Mouse (Mus musculus) thymus, postnatal 4 days (tissue): ENCODE data around the gene Mapkapk3.

Source experiments
- DNase-seq: peaks from one replicate; pipeline ENCODE4 v3.0.0; 2021

The Mapkapk3 gene

DNA sequence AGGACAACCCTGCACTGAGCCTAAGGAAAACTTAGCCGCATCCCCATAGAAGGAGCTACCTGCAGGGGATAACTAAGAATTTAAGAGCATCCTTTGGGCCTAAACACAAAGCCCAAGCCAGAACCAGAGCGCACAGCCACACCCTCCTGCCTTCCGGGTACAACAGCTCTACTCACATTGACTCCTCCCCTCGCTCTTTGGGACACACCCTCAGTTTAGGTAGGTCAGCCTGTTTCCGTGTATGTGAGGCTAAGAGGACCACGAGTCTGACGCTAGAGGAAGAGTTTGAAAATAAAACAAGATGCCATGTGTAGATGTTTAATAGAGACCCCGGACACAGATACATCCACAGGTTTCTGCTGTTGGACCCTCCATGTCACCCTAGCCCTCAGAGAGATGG, 966 bp downstream of the Mapkapk3 start:
- DNase-seq = peak; percentile 53

DNA sequence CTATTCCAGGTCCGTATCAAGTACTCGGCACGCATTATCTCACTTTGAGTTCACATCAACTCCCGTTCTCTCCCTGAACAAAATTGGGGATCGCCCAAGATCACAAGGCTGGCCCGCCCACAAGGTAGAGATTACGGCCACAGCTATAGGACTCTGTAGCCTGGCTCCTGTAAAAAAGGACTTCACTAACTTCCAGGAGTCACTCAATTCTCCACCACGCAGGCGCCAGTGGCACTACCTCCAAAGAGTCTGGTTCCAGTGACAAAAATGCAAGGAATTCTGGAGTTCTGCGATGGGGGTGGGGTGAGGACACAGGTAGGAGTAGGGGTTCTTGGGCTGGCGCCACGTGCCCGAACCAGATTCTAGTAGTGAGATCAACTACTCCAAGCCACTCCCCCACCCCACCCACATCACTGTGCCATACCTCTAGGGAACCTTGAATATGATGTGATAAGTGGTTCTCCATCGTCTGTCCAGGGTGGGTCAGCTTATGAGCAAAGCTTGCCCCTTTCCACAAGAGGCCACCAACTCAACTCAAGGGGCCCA, 1.5 kb downstream of the Mapkapk3 start:
- no peak for DNase-seq

DNA sequence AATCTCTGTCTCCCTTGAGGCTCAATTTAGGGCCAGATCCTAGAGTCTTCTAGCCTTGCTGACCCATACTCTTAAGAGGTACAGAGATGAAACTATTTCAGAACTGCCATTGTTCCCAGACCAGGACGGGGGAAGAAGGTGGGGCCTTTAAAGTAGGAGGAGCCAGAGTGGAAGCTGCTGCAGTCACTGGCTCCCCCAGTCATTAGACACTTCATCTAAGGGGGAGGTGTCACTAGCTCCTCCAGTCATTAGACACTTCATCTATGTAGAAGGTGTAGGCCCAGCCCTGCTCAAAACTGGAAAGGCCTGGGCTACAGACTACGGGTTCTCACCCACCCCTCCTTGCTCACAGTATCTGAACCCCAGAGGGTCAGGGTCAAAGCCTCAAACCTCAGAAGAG, 2.4 kb downstream of the Mapkapk3 start:
- no peak for DNase-seq

DNA sequence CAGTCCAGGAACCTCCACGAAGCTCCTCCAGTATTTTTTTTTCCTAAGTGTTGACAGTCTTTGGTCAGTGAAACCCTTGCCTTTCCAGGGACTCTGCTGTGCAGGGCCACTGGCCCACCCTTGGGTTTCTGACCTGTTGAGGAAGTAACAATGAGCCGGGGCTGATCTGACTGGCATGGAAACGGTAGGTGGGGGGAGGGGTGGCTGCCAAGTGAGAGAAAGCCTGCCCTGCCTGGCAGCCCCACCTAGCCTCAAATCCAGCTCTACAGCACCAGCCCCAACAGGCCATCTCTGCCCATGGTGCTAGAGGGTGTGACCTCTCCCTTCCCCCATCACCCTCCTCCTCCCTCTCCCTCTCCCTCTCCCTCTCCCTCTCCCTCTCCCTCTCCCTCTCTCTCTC, 4.7 kb downstream of the Mapkapk3 start:
- peak; percentile 72 for DNase-seq

DNA sequence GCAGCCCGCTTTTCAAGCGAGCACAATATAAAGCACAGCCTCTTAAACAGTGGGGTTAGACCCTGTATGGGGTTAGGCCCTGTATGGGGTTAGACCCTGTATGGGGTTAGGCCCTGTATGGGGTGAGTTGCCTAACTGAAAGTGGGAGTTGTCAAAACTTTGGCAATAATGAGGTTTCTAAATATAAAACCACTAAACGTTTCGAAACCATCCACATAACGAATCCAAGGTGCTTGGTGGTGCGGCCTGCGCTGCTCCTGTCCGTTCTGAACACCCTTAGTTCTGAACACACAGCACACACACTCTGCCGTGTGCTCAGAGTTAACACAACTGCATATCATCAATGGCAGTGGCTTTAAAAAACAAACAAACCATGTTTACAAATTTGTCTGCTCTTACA, 6.7 kb downstream of the Mapkapk3 start:
- no peak for DNase-seq

DNA sequence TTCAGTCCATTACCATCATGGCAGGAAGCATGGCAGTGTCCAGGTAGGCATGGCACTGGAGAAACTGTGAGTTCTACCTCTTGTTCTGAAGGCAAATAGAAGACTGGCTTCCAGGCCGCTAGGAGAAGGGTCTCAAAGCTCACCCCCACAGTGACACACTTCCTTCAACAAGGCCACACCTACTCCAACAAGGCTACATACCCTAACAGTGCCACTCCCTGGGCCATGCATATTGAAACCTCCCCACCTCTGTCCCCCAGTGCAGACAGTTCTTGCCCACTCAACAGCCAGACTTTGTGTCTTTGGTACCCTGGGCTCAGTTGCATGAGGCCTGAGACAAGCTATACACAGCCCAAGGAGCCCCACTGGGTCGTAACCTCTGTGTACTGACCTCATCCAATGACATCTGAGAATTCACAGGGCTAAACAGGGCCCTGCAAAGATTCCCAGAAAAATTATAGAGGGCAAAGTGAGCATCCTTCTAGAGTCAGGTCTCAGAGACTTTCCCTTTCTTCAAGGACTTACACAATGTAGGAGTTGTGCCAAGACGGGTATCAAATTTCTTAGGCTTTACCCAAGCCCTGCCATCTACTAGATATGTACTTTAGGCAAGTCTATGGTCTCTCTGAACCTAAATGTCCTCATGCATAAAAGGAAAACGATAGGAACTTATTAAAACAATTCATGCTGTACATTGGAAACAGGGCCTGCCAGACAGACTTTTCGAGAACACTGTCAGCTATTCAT, 8.3 kb downstream of the Mapkapk3 start:
- no peak for DNase-seq

DNA sequence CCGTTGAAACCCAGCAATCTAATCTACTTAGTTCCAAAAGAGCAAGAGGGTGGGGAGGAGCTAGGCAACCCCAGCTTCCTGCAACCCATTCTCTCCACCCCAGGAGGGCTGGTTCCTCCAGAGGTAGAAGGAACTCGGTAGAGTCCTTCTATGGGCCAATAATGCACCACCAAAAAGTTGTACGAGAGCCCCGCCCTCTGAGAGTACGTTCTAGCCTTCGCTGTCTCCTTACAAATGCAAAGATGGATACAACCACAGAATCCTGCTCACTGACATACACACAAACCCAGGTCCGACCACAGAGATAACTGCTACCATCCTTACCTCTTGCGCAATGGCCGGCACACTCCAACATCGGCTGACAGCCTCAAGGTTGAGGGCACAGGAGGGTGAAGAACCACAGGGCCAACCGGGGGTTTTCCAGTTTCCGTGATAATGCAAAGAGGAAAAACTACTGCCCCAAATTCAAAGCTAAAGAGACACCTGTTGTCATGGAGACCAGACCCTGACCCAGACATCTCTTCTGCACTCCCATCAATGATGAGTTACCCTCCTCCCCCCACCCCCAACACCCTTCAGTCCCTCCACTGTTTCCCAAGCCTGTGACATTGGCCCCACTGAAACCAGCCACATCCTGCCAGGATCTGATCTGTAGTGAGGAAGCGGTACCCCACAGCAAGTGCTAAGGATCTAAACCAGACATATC, 9.2 kb downstream of the Mapkapk3 start:
- peak; percentile 37 for DNase-seq

DNA sequence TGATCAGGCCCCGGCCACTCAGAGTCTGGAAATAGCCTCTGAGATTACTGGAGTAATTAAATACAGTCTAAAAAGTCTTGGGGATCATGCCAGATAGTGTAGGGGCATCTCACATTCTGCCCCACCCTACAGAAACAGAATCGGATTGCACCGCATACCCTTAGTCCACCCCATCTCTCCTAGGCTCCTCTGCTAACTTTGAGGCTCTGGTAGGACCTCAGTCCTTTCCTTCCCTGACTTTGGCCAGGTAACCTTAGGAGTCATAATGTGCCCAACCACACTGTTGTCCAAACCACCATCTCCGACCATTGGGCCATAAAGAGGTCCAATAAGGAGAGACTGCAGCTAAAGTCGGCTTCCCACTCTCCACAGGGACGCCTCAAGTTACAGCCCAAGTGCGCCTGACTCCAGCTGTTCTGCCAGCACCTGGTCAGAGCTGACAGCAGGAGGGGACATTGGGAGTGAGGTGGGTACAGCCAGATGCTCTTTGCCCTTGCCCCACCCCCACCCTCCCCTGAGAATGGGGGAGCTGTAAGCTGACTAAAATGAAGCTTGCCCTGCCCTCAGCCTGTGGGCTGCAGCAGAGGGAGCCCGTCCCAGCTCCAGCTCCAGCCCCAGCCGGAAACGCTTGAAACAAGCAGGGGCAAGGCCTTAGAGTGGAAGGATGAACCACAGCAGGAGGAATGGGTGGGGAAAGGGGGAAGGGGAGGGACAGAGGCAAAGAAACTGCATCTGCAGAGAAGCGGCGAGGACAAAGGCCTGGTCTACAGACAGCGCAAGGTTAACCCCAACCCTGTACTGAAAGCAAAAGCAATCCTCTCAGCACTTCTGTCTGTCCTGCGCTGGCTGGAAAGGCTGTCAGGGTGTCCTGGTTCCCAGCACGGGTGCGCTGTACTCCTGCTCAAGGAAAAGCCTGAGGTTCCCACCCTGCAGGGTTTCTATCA, 10.0 kb downstream of the Mapkapk3 start:
- peak; percentile 50 for DNase-seq

DNA sequence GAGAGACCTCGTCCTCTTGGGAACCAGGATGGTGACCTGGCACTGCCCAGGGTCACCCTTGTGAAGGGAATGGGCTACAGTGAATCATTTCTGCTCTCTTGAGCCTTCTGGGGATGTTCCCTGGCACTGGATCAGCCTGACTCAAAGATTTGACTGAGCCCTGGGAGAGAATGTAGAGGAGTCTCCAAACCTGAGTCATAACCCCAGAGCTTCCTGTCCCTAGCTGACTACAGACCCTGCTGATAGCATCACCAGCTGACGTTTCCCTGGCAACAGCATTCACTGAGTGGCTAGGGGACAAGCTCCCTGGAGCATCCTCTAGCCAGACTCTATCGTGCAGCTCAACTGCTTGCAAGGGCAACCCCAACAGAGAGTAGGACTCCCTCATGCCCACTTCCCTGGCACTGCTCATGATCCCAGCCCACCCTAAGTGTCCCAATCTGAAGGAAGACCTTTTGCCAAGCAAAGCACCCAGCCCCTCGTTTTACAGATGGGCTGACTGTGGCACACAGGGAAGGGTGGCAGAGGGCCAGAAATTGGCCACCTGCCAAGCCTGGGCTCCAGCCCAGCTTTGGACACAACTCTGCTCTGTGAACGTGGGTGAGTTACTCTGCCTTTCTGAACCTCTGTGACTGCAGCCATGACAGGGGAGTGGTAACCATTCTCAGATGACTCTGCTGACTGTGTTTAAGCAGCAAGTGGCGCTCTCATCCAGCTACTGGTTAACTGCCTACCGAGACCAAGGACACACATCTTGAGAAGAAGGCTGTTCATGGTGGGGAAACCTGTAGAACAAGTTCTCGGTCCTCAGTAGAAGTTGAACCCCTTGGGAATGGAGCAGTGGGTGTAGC, 10.9 kb downstream of the Mapkapk3 start:
- peak; percentile 28 for DNase-seq

DNA sequence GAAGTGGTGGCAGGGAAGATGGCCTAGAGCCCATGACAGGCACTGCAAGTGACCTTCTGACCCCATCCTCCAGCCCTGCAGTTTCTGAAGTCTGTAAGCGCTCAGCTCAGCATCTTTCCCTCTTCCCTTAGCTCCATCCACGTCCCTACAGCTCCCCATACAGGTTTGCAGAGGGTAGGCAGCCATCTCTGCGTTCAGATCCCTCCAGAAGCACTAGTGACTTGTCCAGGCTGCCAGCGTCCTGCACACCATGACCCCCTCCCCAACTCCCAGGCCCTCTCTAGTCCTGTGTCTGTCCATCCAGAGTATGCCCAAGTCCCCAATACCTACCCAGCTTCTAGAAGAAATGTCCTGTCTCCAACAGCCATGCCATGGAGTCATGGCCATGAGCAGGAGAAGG, 11.6 kb downstream of the Mapkapk3 start:
- no peak for DNase-seq

DNA sequence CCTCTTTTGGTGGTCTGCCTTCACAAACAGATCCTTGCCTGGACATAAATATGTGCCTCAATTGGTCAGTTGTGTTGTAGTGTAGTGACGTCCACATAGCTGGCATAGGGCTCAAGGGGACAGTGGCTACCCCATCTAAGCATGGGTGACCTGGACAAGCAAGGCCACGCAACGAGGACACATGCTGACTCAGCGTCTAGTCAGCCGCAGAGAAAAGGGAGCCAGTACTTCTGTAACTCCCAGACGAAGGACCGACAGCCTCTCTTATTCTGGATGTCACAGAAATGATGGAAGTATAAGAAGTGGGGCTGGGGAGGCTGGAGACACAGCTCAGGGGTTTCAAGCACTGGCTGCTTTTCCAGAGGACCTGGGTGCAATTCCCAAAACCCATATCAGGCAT, 12.1 kb downstream of the Mapkapk3 start:
- no peak for DNase-seq

DNA sequence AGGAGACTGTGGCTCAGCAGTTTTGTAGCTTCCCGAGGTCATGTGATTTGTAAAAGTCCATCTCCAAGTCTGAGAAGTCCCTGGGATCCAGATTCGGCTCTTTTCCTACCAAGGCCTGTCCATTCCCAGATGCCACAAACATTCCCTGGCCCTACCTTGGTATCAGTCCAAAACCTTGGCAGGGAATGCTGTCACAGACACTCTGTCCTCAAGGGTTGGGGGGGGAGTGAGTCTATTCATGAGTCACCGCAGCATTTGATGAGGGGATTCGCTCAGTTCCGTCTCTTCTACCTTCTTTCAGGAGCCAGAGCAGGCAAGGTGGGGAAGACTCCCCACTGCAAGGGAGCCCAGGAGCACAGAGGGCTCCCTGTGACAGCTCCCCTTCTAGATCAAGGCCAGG, 14.0 kb downstream of the Mapkapk3 start:
- DNase-seq = no peak

DNA sequence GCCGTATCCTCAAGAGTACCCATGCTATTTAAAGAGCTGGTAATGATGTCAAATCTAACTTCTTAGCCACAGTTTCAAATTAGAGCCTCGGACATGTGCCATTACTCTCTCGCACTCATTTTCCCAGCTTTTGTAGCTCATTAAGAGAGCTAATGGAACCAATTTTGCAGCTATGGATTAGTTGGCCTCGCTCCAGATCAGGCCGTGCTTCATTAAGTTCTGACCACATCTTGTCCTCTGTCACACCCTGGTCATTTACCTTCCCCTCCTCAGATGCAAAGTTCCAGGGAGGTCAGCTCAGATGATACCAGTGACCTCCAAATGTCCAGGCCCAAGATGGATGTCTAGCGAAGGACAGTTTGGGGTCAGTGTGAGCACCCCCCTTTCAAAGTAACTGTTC, 14.9 kb downstream of the Mapkapk3 start:
- no peak for DNase-seq

DNA sequence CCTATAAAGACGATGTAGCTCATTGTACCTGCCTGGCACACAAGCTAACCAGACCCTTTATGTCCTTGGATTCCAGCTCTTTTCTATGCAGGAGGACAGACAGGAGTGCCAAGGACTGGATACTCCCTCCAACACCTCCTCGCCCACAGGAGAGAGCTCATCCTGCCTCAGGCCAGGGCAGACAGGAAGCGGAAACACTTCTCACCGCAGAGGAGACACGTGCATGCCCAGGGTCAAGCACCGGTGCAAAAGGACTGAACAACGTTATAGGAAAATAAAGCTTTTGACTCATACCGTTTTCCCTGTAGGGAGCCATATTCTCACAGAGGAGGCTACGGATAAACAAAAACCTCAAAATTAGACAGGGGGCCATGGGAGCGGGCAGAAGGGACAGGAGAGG, 16.5 kb downstream of the Mapkapk3 start:
- DNase-seq = no peak

DNA sequence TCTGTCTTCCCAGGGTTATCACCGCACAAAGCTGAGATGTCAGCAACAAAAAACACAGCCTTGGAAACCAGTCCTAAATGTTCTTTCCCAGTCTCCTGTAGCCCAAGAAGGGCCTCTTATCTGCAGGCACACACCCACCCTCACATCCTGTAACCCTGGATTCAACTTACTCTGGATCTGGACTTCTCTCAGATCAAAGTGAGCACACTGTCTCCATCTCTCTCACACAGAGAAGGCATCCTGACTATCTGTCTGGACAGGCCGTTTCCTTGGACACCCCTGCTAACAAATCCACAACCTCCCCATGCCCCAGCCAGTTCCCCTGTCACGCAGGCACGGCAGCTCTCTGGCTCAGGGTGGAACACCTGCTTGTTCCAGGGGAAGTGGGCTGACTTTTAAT, 17.4 kb downstream of the Mapkapk3 start:
- DNase-seq = no peak

DNA sequence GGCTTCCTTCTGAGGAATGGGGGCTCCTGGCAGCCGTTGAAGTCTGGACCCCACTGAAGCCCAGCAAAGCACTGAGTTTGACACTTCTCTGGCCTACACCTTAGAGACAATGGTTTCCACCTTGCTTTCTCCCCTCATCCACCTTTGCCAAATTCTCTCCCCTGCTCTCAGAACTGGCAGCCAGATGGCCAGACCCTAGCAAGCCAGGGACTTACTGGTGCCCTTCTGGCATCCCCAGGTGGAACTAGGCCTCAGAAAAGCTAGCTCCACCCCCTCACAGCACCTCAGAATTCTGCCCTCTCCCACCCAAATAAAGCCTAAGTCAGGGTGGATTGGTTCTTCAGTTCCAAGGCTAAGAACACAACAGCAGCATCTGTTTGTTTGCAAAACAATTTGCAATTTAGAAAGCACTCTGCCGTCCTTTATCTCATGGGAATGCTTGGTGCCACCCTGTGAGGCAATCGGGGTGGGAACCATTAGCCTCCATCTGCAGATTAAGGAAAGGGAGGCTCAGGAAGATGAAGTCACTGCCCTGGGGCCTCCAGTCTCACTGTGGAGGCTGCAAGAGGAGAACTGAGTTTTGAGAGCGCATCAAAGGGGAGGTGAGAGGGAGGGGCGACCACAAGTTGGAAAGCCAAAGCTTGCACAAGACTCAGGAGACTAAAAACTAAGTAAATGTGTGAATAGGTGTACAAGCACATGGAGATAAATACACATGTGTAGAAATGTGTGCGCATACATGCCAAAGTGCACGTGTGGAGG, 18.3 kb downstream of the Mapkapk3 start:
- no peak for DNase-seq

DNA sequence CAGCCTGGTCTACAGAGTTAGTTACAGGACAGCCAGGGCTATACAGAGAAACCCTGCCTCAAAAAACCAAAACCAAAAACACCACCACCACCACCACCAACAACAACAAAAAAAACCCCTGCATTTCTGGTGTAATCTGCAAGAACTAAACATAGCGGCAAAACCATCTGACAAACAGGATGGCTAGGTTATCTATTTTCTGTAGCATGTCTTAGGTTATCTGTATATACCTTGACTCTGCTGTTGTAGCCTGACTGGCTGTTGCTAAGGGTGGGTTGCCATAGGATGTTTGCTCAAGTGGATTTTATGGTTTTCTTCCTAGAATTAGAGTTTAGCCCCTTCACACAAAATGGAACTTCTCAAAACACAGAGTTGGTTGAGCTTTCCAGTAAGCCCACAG, 19.9 kb downstream of the Mapkapk3 start:
- DNase-seq = no peak

DNA sequence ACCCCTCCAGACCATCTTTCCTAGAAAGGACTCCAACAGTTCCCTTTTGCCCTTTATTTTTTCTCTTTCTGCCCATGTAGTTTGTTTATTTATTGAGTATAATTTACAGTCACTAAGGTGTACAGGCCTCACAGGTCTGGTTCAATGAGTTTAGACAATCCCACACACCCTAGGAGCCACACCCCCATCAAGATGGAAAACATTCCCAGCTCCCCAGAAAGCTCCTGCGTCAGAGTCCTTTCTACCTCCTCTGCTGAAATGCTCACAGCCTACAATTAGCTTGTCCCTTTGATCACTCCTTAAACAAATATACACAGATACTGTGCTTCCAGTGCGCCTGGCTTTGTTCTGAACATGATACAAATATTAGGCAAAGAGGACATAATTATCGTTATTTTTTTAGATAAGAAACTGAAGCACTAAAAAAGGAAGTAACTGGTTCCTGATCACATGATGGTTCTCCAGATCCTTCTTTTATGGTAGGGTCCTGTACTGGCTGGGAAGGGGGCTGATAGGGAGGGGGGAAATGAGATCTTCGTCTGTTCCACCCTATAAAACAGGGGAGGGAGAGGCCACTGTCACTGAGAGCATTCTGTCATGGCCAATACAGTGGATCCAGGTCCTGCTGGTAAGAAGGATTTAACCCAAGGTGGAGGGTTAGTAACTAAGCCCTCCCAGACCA, 21.8 kb downstream of the Mapkapk3 start:
- DNase-seq = no peak

DNA sequence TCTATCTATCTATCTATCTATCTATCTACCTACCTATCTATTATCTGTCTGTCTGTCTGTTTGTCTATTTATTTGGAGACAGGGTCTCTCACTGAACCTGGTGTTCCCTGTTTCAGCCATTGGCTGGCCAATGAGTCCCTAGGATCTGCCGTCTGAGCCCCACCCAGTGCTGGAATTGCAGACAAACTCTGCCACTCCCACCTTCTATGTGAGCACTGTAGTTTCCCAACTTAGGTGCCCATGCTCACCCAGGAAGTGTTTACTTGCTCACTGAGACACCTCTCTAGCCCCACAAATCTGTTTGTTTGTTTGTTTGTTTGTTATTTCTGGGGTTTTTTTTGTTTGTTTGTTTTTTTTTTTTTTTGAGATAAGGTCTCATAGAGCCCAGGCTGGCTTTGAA, 22.6 kb downstream of the Mapkapk3 start:
- no peak for DNase-seq

DNA sequence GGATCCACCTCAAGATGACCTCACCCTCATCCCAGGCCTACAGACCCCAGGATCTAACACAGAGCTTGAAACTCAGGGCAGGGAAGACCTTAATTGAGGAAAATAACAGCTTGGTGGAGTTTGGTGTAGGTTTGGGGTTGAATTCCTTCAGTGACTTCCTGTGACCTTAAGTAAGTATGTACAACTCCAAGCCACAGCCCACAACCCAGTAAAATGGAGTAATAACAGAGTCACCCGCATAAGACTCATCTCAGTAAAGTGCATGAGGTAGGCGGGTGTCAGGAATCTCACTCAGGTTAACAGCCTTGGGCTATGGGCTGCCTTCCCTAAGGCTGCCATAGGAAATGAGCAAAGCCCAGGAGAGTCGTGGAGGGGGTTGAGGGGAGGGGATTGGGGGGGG, 24.9 kb downstream of the Mapkapk3 start:
- DNase-seq = no peak

DNA sequence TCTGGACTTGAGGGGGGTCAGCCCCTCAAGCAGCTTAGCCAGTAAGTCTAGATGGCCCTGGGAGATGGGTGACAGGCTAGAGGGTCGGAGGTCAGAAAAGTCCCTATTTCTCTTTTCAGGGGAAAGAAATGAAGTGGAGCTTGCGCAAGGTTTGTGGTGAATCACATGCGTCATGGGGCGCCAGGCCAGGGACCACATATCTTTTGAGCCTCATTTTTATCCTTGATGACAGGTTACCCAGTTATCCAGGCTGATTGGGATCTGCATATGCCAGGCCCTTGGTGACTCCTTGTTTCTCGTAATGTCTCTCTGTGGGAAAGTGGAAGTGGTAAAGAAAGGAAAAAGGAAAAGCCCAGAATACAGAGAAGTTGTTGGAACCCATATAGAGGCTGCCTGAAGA, 25.8 kb downstream of the Mapkapk3 start:
- no peak for DNase-seq
